Mouse (Mus musculus) heart, adult 9 months (tissue): Measurements from ENCODE around the gene Etnk2.
A peak's percentile ranks its signal among the peaks of the same experiment; 100 is the strongest.
"Not testable (repeated sequence)": the region's sequence is repeated elsewhere in the genome, so short reads cannot be mapped to it uniquely, and the experiment has no call there.

Experiments
- DNase-seq, 2 experiments: peaks; one replicate each; pipeline ENCODE4 v3.0.0; 2022; ENCODE audit warnings: low spot score in 2 of 2

Etnk2 gene

DNA sequence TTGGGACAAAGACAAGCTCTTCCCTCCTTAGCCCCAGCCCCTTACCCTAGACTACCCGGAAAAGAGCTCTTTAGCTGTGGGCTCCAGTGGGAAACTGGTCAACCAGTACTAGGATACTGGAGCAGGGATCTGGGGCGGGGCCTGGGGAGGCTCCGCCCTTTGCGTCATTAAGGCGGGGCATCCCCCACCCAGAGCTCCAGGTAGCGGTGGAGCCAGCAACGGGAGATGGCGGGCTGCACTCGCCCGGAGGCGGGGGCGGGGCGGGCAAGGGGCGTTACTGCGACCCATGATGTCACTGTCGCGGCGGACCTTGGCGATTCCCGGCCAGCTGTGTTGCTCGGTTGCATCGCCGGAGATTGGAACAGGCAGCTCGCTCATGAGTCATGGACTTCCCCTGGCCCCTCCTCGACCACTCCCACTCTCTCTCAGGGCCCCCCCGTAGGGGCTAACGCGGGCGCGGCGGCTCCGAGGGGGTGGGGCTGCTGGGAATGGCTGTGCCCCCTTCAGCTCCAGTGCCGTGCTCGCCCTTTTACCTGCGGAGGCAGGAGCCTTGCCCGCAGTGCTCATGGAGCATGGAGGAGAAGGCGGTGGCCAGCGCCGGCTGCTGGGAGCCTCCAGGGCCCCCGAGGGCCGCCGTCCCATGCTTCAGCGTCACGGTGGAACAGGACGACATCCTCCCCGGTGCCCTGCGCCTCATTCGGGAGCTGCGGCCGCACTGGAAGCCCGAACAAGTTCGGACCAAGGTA is at the start of gene Etnk2:
TSS of gene Etnk2 (plus strand) at position 297 of the 746 bp plus-strand sequence.
- peak; percentile 72 to 79 for DNase-seq

GRCm38 (mm10) chr1:133314364-133314763 is 49.0 kb upstream of the Etnk2 start:
- DNase-seq, result peak in 1 of 2 experiments; percentile 28

GRCm38 (mm10) chr1:133315775-133316174 is 47.6 kb upstream of the Etnk2 start:
- no peak for DNase-seq

DNA sequence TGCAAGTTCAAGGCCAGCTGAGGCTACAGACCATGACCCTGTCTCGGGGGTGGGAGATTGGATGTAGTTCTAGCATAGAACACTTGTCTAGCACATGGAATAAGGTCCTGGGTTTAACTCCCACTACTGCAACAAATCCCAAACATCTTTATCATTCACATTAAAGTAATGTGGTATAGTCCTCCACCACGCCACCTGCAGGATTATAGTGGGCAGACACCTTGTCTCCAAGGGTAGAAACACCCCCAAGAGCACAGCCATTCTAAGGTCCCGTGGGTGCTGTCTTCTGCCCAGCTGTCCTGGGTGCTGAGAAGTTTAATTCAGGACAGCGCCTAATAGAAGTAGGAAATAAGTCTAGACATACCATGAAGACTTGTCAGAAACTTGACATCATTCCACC is 46.8 kb upstream of the Etnk2 start:
- DNase-seq, result no peak

GRCm38 (mm10) chr1:133317149-133317548 is 46.2 kb upstream of the Etnk2 start:
- no peak for DNase-seq

DNA sequence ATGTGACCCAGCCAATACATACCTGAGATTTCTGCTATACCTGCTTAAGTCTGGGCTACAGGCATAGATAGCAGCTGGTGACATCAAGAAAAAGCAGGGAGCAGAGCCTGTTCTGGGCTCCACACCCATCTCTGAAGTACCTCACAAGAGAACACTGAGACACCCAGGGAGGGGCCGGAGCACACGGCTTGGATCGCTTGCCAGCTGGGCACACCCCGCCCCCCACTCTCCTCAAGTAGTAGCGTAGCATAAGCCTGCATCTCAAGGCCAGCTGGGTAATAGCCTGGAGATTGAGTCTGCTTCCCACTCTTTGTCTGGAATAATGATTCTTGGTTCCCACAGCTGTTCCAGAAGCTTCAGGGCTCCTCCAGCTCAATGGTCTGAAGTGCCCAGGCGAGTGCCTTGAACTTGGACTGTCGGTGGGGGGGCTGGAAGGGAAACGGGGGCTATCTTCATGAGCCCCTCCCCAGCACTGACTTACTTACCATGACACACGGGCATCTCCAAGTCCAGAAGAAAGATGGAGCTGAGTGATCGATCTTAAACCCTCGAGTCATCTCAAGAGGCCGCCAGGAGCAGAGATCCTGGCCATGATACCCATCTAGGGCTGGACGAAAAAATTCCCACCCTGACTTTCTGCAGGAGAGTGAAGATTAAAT is 42.0 kb upstream of the Etnk2 start, which contains the start of gene Kiss1:
TSS of gene Kiss1 (plus strand) at position 609 of the 659 bp plus-strand sequence.
- DNase-seq, result no peak

- DNase-seq, result no peak
Observed at GRCm38 (mm10) chr1:133323333-133323732, 40.0 kb upstream of the Etnk2 start.

DNA sequence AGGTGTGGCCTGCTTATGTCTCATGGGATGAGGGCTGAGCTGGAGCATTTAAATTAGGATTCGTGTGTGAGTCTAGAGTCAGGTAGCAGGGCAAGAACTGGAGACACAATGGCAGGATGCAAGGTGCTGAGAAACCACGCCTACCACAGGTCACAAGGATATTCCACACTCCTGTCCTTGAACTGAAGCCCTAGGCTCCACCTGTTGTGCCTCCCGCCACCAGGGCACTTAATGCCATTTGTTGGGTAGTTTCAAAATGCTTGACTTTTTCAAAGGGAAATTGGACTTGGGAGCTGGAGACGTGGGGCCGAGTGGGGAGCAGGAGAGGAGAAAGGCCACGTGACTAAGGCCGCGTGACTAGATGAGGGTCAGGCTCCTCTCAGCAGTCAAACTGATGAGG is 37.4 kb upstream of the Etnk2 start:
- DNase-seq, result no peak

- no peak for DNase-seq
Observed at GRCm38 (mm10) chr1:133327094-133327493, 36.3 kb upstream of the Etnk2 start.

GRCm38 (mm10) chr1:133328299-133328795 is 35.0 kb upstream of the Etnk2 start:
- DNase-seq, result no peak

DNA sequence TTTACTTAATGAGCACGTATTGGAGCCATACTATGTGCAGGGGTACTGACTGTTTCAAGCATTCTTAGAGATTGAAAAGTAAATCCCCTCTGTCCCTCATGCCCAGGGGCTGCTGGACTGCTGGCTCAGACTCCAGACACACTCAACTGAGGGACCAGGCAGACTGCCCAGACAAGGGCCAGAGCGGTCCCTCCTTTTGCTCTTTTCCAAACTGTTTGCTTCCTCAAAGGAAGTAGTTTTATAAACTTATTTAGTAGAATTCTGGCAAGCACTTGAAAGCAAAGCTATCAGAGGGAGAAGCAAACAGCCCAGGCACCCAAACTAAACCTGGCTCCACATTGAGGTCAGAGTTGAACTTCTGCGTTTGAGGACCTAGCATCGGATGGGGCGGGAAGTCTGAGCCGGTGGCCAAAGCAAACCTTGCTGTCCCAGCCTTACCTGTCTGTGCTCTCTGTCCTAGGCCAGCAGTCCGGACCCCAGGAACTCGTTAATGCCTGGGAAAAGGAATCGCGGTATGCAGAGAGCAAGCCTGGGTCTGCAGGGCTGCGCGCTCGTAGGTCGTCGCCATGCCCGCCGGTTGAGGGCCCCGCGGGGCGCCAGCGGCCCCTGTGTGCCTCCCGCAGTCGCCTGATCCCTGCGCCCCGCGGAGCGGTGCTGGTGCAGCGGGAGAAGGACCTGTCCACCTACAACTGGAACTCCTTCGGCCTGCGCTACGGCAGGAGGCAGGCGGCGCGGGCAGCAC is 34.3 kb upstream of the Etnk2 start:
- no peak for DNase-seq

GRCm38 (mm10) chr1:133329638-133329964 is 33.8 kb upstream of the Etnk2 start:
- DNase-seq, result no peak

DNA sequence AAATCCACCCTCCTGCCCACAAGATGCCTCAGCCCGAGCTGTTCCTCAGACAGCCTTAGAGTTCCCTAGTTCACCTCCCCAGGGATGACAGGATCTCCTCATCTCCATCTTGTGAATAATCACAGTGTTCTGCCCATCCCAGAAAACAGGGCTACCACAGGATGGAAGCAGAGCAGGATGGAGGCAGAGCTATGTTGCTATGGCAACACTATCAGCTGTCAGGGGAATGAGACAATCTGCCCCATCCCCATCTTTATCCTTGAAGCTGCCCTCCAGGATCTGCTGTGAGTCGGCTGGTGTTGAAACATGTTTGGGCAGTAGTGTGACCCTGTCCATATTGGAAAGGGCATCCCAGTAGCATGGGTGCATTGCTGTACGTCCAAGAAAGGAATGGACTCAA is 32.2 kb upstream of the Etnk2 start:
- no peak for DNase-seq

GRCm38 (mm10) chr1:133332656-133333430 is 30.5 kb upstream of the Etnk2 start:
- DNase-seq, result no peak

- no peak for DNase-seq
Observed at GRCm38 (mm10) chr1:133333937-133334336, 29.4 kb upstream of the Etnk2 start.

DNA sequence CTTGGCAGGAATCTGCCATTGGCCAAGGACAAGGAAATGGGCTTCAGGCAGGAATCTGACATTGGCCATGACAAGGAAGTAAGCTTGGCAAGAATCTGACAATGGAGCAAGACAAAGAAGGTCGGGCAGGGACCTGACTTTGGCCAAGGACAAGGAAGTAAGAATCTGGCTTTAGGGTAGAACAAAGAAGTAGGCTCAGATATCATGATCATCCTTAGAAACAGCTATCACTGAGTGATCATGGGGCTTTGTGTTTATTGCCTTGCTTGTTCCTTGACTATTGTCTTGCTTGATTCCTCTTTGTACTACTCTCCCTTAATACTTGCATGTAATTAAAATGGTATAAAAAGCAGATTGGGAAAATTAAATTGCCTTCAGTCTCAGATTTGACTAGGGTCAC is 23.0 kb upstream of the Etnk2 start:
- DNase-seq, result not testable (repeated sequence)

GRCm38 (mm10) chr1:133344357-133344756 is 19.0 kb upstream of the Etnk2 start:
- DNase-seq, result no peak

- DNase-seq, result no peak
Observed at GRCm38 (mm10) chr1:133346531-133346930, 16.8 kb upstream of the Etnk2 start.

- DNase-seq, result no peak
Observed at GRCm38 (mm10) chr1:133347226-133347625, 16.1 kb upstream of the Etnk2 start.

GRCm38 (mm10) chr1:133347693-133348520 is 15.5 kb upstream of the Etnk2 start:
- no peak for DNase-seq

DNA sequence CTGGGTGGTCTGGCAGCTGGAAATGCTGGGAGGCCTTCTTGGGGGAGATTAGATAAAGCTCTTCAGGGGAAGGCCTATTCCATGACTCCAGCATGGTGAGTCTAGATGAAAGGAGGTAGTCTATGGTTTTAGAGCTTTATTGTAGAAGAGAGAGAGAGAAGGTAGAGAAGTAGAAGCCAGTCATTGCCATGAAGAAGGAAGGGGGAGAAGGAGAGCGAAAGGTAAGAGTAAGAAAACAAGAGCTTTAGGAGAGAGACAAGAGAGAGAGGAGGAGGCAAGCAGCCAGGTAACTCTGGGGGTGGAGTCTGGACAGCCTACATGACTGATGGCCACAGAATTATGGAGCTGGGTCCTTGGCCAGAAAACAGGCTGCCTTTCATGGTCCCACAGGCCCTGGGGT is 13.2 kb upstream of the Etnk2 start, which contains the start of gene Ren1:
TSS of gene Ren1 (plus strand) at position 301 of the 400 bp plus-strand sequence.
- no peak for DNase-seq
